Mouse (Mus musculus): ENCODE results near the gene Ptpn18. TPM values are rescaled to one million over a fixed set of nuclear protein-coding genes. Genes with fewer than 3 reads are reported as not detected.

Ptpn18 gene
- total RNA-seq, 2 experiments from 2014 or later = 3.4 to 5.2 TPM

- no peak for DNase-seq (ENCODE audit: low spot score in 2 of 2)
Measured at GRCm38 (mm10) chr1:34464310-34464817, 4.8 kb downstream of the Ptpn18 start.

DNA sequence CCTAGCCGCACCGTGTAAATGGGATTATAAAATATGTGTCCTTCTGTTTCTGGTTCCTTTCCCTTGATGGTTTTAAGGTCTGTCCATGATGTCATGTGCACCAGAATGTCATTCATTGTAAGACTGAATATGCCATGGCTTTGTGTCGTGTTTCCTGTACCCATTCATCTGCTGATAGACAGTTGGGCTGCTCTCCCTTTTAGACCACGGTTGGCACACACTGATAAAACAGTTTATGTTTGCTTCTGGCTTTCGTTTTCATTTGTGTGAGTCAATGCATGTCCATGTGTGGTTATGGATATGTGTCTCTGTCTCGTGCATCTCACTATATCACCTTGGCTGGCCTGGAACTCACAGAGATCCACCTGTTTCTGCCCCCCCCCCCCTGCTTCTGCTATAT lies 5.9 kb downstream of the Ptpn18 start:
- DNase-seq (ENCODE audit: low spot score in 2 of 2) = no peak

GRCm38 (mm10) chr1:34468051-34468450 lies 8.5 kb downstream of the Ptpn18 start:
- DNase-seq (ENCODE audit: low spot score in 2 of 2) = no peak

DNA sequence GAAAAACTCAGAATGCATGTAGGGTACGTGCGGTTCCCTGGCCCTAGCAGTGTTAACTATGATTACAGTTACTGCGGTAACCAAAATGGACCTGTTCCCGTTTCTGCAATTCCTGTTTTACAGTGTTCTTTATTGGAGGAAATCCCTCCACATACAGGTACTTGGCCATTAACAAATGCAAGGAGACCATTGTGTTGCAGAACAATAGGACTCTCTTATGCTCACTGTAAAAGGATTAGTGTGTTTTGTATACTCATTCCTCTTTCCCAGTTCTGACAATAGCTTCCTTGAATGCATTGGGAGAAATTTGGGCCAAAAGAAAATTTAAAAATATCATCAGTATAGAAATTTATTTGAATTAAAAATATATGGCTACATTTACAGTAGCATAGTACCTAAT lies 8.9 kb downstream of the Ptpn18 start:
- DNase-seq (ENCODE audit: low spot score in 2 of 2) = no peak

DNA sequence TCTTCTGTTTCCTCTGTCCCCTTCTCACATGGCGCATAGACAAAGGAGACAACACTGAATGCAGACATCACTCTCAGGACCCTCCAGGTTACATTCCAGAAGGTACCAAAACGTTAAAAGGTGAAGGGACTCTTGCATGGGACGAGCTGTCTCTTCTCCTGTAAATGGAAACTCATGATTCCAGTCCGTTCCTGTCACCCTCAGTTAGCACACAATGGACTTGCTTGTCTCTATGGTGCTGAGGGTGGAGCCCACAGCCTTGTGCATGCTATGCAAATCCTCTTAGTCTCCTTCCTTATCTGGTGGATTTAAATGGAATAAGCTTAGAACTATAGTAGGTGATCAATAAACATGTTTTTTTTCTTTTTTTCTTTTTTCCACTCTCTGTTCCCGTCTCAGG lies 10.2 kb downstream of the Ptpn18 start:
- DNase-seq (ENCODE audit: low spot score in 2 of 2) = no peak

DNA sequence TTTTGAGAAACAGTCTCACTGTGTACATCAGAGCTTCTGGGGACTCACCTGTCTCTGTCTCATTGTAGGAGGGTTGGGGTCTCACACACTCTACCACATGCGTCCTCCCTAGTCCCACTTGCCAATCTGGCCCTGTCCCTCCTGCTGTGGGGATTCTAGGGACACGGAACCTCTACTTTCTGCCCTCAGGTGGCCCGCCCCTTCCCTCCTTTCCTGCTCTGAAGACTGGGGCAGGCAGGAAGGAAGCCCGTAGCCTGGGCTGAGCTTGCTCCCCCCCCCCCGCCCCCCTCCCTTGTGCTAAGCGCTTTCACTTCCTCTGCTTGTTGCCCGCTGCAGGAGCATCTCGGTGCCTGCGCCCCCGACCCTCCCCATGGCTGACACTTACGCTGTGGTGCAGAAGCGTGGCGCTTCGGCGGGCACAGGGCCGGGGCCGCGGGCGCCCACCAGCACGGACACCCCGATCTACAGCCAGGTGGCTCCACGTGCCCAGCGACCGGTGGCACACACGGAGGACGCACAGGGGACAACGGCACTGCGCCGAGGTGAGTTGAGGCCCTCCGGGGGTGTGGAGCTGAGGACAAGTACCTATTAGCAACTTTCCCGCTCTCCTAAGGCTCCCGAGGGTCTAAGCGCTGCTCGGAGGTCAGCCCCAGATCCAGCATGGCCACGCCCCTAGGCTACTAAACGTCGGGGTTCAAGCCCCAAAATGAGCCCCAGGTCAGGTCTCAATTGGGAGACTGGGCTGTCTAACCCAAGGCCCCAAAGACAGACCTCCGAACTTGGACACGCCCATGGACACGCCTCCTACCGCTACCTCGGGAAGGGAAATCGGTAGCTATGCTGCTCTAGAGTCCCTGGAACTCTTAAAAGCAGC lies 13.1 kb downstream of the Ptpn18 start:
- DNase-seq (ENCODE audit: low spot score in 2 of 2) = no peak

DNA sequence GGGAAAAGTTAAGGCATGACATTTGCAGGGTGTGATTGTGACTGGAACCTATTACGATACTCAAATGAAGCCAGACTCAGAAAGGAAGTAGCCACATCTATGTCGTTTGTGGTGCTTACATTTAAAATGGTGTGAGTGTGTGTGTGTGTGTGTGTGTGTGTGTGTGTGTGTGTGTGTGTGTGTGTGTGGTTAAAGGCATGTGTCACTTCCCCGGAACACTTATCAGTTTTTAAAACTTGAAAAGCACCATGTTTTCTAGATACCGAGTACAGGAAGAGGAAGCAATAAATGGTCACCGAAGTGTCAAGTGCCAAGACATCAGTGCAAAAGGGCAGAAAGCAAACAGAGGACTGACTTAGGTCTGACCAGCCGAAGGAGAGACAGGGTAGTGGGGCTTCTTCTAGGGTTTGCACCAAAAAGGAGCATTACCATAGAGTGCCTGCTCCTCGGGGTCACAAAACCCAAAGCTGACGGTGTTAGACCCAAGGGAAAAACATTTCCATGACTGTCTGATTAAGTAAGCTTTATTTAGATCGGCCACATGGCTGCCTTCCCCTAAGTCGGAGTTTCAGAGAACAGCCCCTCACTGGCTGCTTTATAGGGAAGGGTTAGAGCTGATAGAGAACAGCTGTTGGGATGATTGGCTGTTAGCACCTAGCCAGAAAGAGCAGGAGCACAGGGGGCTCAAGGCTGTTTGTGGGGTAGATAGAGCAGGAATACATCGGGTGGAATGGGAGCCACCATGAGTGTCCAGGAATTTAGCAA lies 19.5 kb downstream of the Ptpn18 start:
- no peak for DNase-seq (ENCODE audit: low spot score in 2 of 2)

GRCm38 (mm10) chr1:34480801-34481200 lies 21.2 kb downstream of the Ptpn18 start:
- no peak for DNase-seq (ENCODE audit: low spot score in 2 of 2)

GRCm38 (mm10) chr1:34481920-34482669 lies 22.5 kb downstream of the Ptpn18 start:
- no peak for DNase-seq (ENCODE audit: low spot score in 2 of 2)

- no peak for DNase-seq (ENCODE audit: low spot score in 2 of 2)
Measured at GRCm38 (mm10) chr1:34484470-34484869, 24.9 kb downstream of the Ptpn18 start.

GRCm38 (mm10) chr1:34485461-34486188 lies 26.1 kb downstream of the Ptpn18 start:
- peak; percentile 17 to 55 for DNase-seq (ENCODE audit: low spot score in 2 of 2)

GRCm38 (mm10) chr1:34487383-34487782 lies 27.8 kb downstream of the Ptpn18 start:
- DNase-seq (ENCODE audit: low spot score in 2 of 2) = no peak

DNA sequence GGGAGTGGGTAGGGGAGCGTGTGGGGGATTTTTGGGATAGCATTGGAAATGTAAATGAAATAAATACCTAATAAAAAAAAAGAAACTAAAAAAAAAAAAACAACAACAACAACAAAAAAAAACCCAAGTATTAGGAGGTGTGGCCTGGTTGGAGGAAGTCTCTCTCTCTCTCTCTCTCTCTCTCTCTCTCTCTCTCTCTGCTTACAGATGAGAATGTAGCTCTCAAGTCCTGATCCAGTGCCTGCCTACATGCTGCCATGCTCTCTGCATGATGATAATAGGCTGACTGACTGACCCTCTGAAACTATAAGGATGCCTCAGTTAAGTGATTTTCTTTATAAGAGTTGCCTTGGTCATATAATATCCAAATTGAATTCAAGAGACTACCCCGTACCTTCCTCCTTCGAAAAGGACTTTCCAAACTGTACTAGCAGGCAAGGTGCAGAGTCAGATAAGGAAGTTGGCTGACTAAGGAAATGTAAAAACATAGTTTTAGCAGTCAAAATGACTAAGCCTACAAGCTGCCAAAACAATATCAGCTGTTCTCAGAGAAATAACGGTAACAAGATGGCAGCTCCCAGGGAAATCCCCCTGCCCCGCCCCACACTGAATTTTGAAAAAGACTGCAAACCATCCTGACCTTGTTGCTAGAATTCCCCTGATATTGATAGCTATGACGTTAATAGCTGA lies 30.4 kb downstream of the Ptpn18 start:
- DNase-seq (ENCODE audit: low spot score in 2 of 2) = no peak

DNA sequence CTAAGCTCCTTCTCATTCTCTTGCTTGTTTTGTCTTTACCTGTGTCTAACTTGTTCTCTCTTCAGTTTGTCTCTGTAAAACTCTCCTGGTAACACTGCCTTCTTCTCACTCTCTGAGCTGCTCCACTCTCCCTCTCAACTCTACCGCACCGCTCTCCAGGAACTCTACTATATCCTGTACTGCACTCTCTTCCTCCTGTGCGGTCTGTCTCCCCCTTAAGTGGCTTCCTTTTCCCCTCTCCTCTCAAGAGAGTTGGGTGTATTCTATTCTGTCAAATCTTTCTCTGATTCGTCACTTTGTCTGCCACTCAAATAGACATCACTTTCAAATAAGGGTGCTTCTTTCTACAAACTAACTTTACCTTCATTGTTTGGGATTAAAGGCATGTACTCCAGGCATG lies 31.9 kb downstream of the Ptpn18 start:
- DNase-seq (ENCODE audit: low spot score in 2 of 2) = no peak

DNA sequence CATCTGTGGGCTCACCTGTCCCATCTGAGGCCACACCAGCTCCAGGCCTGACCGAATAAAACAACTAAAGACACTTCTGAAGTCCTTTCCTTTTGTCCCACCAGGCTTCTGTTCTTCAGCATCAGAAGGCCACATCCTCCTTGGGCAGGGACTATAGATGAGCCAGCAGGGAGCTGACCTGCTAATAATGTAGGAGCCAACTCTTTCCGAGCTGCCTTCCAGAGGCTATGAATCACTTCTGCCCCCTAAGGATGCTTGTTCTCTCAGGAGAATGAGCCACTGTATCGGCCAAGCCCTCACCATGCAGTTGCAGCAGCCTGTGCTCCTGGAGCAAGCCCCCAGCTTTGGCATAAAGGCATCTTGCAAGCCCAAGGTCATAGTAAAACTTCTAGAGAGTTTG lies 43.4 kb downstream of the Ptpn18 start:
- DNase-seq (ENCODE audit: low spot score in 2 of 2) = no peak

DNA sequence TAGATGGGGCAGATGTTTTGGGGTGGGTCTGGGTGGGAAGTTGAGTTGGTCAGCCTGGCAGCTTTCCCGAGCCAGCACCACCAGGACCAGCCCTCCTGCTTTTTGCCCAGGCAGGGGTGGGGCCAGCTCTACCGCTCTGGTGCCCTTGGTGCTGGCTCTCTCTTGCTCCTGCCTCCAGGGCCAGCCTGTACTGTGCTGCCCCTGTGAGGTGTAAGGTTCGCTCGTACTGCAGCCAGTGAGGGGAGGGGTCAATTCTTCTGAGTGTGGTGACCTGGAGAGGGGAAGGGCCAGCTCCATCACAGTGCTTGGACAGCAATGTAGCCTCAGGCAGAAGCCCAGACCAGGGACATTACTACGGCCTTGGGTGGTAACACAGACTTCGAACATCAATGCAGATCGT lies 45.7 kb downstream of the Ptpn18 start:
- DNase-seq (ENCODE audit: low spot score in 2 of 2) = no peak

DNA sequence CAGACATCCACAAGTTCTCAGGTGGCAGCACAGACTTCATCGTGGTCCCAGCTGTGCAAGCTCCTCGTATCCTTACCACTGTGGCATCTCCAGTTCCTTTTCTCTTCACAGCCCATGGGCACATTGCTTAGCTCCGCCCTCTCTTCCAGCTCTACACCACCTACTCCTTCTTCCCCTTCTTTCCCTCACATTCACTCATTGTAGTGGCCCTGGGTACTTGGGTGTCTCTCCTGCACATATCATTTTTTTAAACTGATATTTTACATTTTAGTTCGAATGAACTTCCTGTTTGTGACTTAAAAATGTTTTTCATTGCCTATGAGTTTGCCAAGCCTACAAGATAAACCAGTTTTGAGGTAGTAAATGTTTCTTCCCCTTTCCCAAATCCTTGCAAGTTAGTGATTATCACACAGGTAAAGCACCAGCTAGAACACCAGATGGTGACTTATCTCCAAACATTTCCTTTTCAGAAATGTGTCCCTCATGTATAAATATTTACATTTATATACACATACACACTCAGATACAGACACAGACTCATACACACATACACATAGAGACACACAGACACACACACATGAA lies 46.5 kb downstream of the Ptpn18 start:
- no peak for DNase-seq (ENCODE audit: low spot score in 2 of 2)

GRCm38 (mm10) chr1:34507986-34508385 lies 48.4 kb downstream of the Ptpn18 start:
- DNase-seq (ENCODE audit: low spot score in 2 of 2) = no peak

GRCm38 (mm10) chr1:34510575-34510981 lies 51.0 kb downstream of the Ptpn18 start:
- peak in 1 of 2 experiments; percentile 22 for DNase-seq (ENCODE audit: low spot score in 2 of 2)

- DNase-seq (ENCODE audit: low spot score in 2 of 2) = peak; percentile 49 to 53
Measured at GRCm38 (mm10) chr1:34511027-34511426, 51.5 kb downstream of the Ptpn18 start.

Measured in layer of hippocampus, postnatal 14 days (tissue).